Mouse (Mus musculus): ENCODE results near the gene Rnd3. TPM values are rescaled to one million over a fixed set of nuclear protein-coding genes. Genes with fewer than 3 reads are reported as not detected.

Gene Rnd3
- polyA plus RNA-seq, 1 experiment from 2014 or later: 12.1 TPM

DNA sequence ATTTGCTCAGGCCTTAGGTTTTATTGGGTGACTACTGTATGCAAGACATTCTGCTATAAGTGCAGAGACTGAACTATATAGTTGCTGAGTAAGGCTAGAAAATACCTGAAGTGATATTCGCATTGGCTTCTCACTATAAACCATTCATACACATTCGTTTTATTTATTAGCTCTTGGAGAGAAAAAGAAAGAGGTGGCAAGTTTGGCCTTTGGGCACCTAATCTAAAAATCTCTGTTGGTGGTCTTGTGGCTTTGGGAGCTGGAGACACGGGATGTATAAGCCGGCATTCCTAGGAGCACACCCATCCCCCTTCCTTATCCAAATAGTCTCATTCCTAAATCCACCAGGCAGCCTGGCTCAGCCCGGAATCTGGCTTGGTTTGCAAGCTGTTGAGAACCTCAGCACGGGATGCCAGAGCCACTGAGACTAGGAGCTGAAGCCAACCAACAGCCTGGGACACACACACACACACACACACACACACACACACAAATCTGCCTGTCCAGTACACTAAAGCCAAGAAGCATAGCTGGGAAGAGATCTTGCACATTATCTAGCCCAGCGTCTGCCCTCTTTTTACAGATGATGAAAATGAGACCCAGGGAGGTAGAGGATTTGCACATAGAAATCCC, 3.0 kb downstream of the Rnd3 start:
- no peak overlapping the region for H3K27ac ChIP-seq (ENCODE audit: low read depth)
- H3K9me3 ChIP-seq (ENCODE audit: low read length): no peaks in the 10 kb centered on the region
- no peak for TF ChIP-seq CTCF (IDR thresholded peaks at IDR 0.05; ENCODE audit: low read depth)
- TF ChIP-seq EP300 (IDR thresholded peaks at IDR 0.05; ENCODE audit: low read depth): no peak
- H3K4me3 ChIP-seq (ENCODE audit: low read depth, low read length): peak overlapping the region; percentile 71
- ATAC-seq (no peak), DNase-seq (no peak)
- 0 out of 2 replicates have a peak, but pooled peaks cover 4% of the 10 kb centered on the region for H3K27me3 ChIP-seq (ENCODE audit: insufficient read depth, low read length)
- peak overlapping the region; percentile 75 for H3K4me2 ChIP-seq (ENCODE audit: low read depth, low read length)
- peaks cover 15% of the 10 kb centered on the region; the same call in 1 of the 2 replicates for H3K4me1 ChIP-seq (ENCODE audit: insufficient read depth)
- H3K36me3 ChIP-seq (replicated peaks; ENCODE audit: insufficient read depth, low read length): no peaks in the 10 kb centered on the region
- WGBS (ENCODE audit: insufficient replicate concordance): 38% methylated on average over 7 of the region's 7 CpGs
- no peak overlapping the region; the same call in 1 of the 2 replicates for H3K9ac ChIP-seq (replicated peaks)

DNA sequence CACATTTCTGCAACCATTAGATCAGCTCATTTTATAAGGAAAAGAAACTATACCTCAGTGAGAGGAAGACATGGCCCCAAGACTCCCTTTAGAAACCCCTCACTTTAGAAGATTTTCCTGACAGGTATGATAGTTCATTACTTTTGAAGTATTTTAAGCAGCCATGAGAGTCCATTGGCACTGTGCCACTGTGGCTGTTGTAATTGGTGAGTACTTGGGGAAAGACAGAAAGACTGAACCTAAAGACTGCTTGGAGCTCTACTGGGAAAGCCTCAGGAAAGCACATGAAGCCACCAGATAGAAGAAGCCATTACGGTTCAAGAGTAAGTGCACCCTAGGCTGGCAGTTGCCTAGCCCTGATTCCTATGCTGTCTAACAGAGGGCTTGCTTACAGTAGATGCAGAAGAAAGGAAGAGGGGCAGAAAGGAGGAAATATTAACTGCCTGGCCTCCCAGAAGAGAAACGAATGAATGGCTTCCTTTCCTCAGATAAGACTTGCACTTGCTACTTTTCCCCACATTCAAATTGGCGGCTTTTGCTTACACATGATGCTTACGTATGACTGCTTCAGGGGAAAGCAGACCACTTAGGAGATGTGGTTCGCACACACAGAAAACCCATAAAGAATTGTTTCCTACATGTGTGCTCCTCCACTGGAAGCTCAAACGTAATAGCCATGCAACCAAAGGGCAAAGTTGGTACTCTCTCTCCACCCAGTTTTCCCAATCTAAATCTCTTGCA, 4.4 kb downstream of the Rnd3 start:
- Histone ChIP-seq H3K36me3 (replicated peaks; ENCODE audit: insufficient read depth, low read length) (no peaks in the 10 kb centered on the region), H3K27me3 (ENCODE audit: insufficient read depth, low read length) (0 out of 2 replicates have a peak, but pooled peaks cover 4% of the 10 kb centered on the region), H3K4me2 (ENCODE audit: low read depth, low read length) (peak overlapping the region; percentile 42), H3K27ac (ENCODE audit: low read depth) (no peak overlapping the region), H3K4me1 (ENCODE audit: insufficient read depth) (peaks cover 18% of the 10 kb centered on the region; the same call in 1 of the 2 replicates), H3K4me3 (ENCODE audit: low read depth, low read length) (no peak overlapping the region), H3K9ac (replicated peaks) (no peak overlapping the region), H3K9me3 (ENCODE audit: low read length) (no peaks in the 10 kb centered on the region)
- 28% methylated on average over 6 of the region's 6 CpGs for WGBS (ENCODE audit: insufficient replicate concordance)
- DNase-seq (no peak), ATAC-seq (no peak)
- TF ChIP-seq CTCF (IDR thresholded peaks at IDR 0.05; ENCODE audit: low read depth) (no peak), EP300 (IDR thresholded peaks at IDR 0.05; ENCODE audit: low read depth) (no peak)

DNA sequence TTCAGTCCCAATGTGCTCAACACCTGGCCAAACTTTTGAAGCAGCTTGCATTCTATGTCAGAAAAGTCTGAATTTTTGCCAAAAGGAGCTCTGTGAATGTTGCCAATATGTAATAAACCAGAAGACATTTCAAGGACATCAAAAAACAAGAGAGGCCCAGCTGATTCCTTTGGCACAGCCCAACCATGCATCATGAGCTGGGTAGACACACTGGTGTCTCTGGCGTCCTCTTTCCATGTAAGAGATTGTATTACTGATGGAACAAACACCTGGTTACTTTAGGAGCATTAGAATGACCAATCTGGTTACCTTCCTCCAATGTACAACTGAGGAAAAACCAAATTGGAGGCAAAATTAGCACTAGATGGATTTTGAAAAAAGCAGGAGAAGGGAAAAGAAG, 6.5 kb downstream of the Rnd3 start:
- peaks cover 23% of the 10 kb centered on the region; the same call in 1 of the 2 replicates for H3K4me1 ChIP-seq (ENCODE audit: insufficient read depth)
- no peak overlapping the region for H3K4me3 ChIP-seq (ENCODE audit: low read depth, low read length)
- H3K27me3 ChIP-seq (ENCODE audit: insufficient read depth, low read length): no peaks in the 10 kb centered on the region
- no peaks in the 10 kb centered on the region for H3K9me3 ChIP-seq (ENCODE audit: low read length)
- ATAC-seq (no peak), DNase-seq (no peak)
- no peak overlapping the region for H3K9ac ChIP-seq (replicated peaks)
- H3K27ac ChIP-seq (ENCODE audit: low read depth): peak overlapping the region; percentile 55; the same call in 1 of the 2 replicates
- WGBS (ENCODE audit: insufficient replicate concordance): 32% methylated on average over 1 of the region's 1 CpGs
- H3K4me2 ChIP-seq (ENCODE audit: low read depth, low read length): peak overlapping the region; percentile 50
- H3K36me3 ChIP-seq (replicated peaks; ENCODE audit: insufficient read depth, low read length): no peaks in the 10 kb centered on the region
- no peak for TF ChIP-seq EP300 (IDR thresholded peaks at IDR 0.05; ENCODE audit: low read depth)
- no peak for TF ChIP-seq CTCF (IDR thresholded peaks at IDR 0.05; ENCODE audit: low read depth)

DNA sequence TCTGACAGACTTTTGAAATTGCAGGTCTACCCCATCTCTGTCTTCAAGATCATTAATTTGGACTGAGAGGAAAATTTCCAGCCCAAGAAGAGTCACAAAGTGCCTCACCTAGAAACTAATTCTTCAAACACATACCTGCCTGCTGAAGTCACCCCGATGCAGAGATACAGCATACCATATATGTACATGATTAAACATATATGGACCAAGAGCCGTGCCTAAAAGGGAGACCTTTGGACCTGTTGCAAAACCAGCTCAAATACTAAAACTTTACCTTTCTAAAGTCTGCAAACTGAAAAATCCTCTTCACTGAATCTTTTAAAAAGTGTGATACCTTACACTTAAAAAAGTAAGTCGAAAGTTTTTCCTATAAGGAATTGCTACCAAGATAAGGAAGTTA, 7.6 kb downstream of the Rnd3 start:
- WGBS (ENCODE audit: insufficient replicate concordance): 50% methylated on average over 3 of the region's 3 CpGs
- ATAC-seq (no peak), DNase-seq (no peak)
- Histone ChIP-seq H3K4me2 (ENCODE audit: low read depth, low read length) (peak overlapping the region; percentile 61), H3K4me3 (ENCODE audit: low read depth, low read length) (peak overlapping the region; percentile 11; the same call in 1 of the 2 replicates), H3K36me3 (replicated peaks; ENCODE audit: insufficient read depth, low read length) (0 out of 2 replicates have a peak, but pooled peaks cover 3% of the 10 kb centered on the region), H3K27ac (ENCODE audit: low read depth) (0 out of 2 replicates have a peak overlapping the region, but pooled peaks have one; percentile 39), H3K4me1 (ENCODE audit: insufficient read depth) (peaks cover 29% of the 10 kb centered on the region; the same call in 1 of the 2 replicates), H3K9ac (replicated peaks) (peak overlapping the region; percentile 30), H3K27me3 (ENCODE audit: insufficient read depth, low read length) (no peaks in the 10 kb centered on the region), H3K9me3 (ENCODE audit: low read length) (no peaks in the 10 kb centered on the region)
- no peak for TF ChIP-seq EP300 (IDR thresholded peaks at IDR 0.05; ENCODE audit: low read depth)
- TF ChIP-seq CTCF (IDR thresholded peaks at IDR 0.05; ENCODE audit: low read depth): no peak

DNA sequence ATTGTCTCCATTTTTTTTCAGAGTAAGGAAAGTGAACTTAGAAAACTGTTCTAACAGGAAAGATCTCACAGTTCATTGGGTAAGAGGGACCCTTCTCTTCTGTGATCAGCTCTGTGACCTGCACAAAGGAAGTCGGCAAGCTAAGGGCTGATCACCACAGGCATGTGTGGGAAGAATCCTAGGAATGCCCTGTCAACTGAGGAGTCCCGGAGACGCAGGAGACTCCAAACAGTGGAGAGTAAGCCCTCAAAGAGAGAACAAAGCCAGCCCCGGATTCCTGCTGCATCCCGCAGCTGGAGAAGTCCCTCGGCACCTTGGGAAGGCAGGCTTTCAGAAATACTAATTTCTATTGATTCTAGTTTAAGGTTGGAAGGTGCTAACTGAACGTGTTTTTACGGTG, 8.4 kb downstream of the Rnd3 start:
- no peak for DNase-seq
- Histone ChIP-seq H3K4me3 (ENCODE audit: low read depth, low read length) (0 out of 2 replicates have a peak overlapping the region, but pooled peaks have one; percentile 11), H3K4me1 (ENCODE audit: insufficient read depth) (peaks cover 29% of the 10 kb centered on the region; the same call in 1 of the 2 replicates), H3K27me3 (ENCODE audit: insufficient read depth, low read length) (no peaks in the 10 kb centered on the region), H3K36me3 (replicated peaks; ENCODE audit: insufficient read depth, low read length) (0 out of 2 replicates have a peak, but pooled peaks cover 3% of the 10 kb centered on the region), H3K9me3 (ENCODE audit: low read length) (no peaks in the 10 kb centered on the region), H3K27ac (ENCODE audit: low read depth) (peak overlapping the region; percentile 23; the same call in 1 of the 2 replicates), H3K4me2 (ENCODE audit: low read depth, low read length) (peak overlapping the region; percentile 61), H3K9ac (replicated peaks) (peak overlapping the region; percentile 30)
- TF ChIP-seq CTCF (IDR thresholded peaks at IDR 0.05; ENCODE audit: low read depth) (no peak), EP300 (IDR thresholded peaks at IDR 0.05; ENCODE audit: low read depth) (no peak)
- WGBS (ENCODE audit: insufficient replicate concordance): 33% methylated on average over 8 of the region's 8 CpGs
- ATAC-seq: no peak

DNA sequence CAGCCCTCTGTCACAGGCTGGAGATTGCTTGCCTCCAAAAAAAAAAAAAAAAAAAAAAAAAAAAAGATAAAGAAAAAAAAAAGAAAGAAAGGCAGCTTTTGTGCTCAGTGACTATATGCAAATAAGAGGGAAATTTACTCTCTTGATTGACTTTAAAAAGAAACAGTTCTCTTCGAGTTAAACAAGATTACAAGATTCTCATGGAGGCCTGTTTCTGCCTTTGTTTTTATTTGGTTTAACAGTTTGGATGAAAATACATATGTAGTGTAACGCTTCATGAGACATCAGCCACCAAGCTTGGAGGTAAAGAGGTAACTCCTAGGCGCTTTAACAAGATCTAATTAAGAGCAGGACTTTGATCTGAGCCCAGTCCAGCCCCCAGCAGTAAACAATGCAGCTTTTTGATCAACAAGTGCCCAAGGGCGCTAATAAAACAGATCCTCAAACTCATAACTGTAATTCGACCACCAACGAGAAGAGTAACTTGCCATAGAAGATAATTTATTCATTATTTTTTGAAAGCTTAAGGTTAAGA, 8.9 kb downstream of the Rnd3 start:
- TF ChIP-seq CTCF (IDR thresholded peaks at IDR 0.05; ENCODE audit: low read depth) (no peak), EP300 (IDR thresholded peaks at IDR 0.05; ENCODE audit: low read depth) (no peak)
- DNase-seq (no peak), ATAC-seq (no peak)
- peak overlapping the region; percentile 23; the same call in 1 of the 2 replicates for H3K27ac ChIP-seq (ENCODE audit: low read depth)
- peaks cover 30% of the 10 kb centered on the region for H3K4me1 ChIP-seq (ENCODE audit: insufficient read depth)
- no peak overlapping the region for H3K9ac ChIP-seq (replicated peaks)
- no peaks in the 10 kb centered on the region for H3K27me3 ChIP-seq (ENCODE audit: insufficient read depth, low read length)
- H3K4me3 ChIP-seq (ENCODE audit: low read depth, low read length): 0 out of 2 replicates have a peak overlapping the region, but pooled peaks have one; percentile 11
- H3K36me3 ChIP-seq (replicated peaks; ENCODE audit: insufficient read depth, low read length): peaks cover 3% of the 10 kb centered on the region; the same call in 1 of the 2 replicates
- H3K4me2 ChIP-seq (ENCODE audit: low read depth, low read length): peak overlapping the region; percentile 61
- WGBS (ENCODE audit: insufficient replicate concordance): 43% methylated on average over 6 of the region's 6 CpGs
- H3K9me3 ChIP-seq (ENCODE audit: low read length): no peaks in the 10 kb centered on the region

Data from liver, postnatal 0 days (tissue).